Mouse (Mus musculus) C3H10T1/2 (cell line): ENCODE measurements around the gene Tacc2. TPM values are rescaled to one million over a fixed set of nuclear protein-coding genes. Genes with fewer than 3 reads are reported as not detected.

Experiments used
- polyA plus RNA-seq, 2 experiments: library from polyadenylated mRNA; unstranded; fragments of >200 nt; fragmentation: generic; extraction: Trizol; gene quantifications; one replicate each; pipeline ENCODE4 v1.2.1; 2012; ENCODE audit warnings: missing spikeins in 2 of 2

The Tacc2 gene
- 10 to 100 TPM; 14.9 to 29.3 TPM for polyA plus RNA-seq

GRCm38 (mm10) chr7:130577388-130578003 lies at the start of gene Tacc2:
Gene Tacc2, plus strand, starts transcription at chr7:130577438.

DNA sequence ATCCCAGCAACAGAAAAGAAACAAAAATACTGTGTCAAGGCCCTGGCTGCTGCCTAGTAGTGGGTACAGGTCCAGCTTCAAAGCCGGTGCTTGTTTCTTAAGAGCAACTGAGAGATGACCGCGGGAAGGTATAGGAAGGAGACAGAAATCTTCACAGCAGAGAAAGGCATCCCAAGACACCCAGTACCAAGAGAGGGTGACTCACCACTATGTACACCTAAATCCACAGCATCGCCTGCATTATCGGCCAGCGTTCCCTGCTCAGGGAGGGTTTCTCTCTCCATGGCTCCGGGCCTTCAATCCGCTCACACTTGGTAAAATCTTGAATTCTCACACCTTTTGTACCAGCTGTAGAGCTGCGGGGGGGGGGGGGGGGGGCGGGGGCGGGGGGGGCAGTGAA lies 4.4 kb upstream of the Tacc2 start, which contains the start of gene Nsmce4a:
Gene Nsmce4a (minus strand): TSS at position 298 of the 400 bp plus-strand sequence.

DNA sequence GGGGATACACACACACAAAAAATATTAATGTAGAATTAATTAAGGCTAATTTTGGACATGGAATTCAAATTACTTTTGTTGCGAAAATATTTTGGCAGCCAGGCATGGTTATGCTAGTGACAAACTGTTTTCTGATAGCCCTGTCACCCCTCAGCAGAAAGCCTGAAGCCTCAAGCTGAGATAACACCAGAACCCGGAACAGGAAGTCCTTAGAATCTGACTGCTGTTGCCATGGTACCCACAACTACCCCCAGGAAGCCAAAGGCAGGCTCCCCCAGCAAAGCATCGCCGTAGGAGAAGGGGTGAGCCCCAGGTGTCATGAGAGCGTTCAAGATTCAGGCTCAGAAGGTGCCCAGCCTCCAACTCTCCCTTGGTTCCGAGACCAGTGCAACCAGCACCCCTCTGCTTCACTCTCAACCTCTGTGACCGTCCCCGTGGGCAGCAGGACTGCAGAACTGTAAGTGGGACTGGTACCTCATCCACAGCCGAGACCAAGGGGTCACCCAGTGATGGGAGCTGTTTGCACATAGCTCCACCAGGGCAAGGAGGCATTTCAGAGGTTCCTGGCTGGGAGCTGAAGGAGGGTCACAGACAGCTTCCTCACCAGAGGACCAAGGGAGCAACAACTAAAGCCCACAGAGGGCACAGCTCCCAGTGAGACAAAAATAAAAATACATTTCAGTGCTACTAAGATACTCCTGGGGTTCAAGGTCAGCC lies 196.8 kb downstream of the Tacc2 start, which contains the start of gene Btbd16:
Gene Btbd16 (plus strand): TSS at position 156 of the 717 bp plus-strand sequence.

Other genes starting within 250 kb of the Tacc2 start
- 1 to 10 TPM in 1 of 2 experiments, under 1 TPM in 1; 0.53 to 5.1 TPM for gene Ate1, start 57.1 kb upstream of the Tacc2 start, polyA plus RNA-seq
- gene Nsmce4a, start 4.3 kb upstream of the Tacc2 start, polyA plus RNA-seq: 10 to 100 TPM; 16.8 to 39.6 TPM
- gene Btbd16, start 196.6 kb downstream of the Tacc2 start, polyA plus RNA-seq: under 1 TPM; 0.02 to 0.06 TPM